Mouse (Mus musculus) heart, postnatal 0 days (tissue): ENCODE data around the gene Leng8.

Source experiments
- CTCF ChIP-seq: IDR thresholded peaks from 2 replicates; pipeline ENCODE4 v1.5.1; 2016; ENCODE audit warnings: antibody characterized with exemption, control low read depth, low read depth
- EP300 ChIP-seq: IDR thresholded peaks from 2 replicates; pipeline ENCODE4 v1.6.1; 2016; ENCODE audit warnings: antibody characterized with exemption, low read depth

DNA sequence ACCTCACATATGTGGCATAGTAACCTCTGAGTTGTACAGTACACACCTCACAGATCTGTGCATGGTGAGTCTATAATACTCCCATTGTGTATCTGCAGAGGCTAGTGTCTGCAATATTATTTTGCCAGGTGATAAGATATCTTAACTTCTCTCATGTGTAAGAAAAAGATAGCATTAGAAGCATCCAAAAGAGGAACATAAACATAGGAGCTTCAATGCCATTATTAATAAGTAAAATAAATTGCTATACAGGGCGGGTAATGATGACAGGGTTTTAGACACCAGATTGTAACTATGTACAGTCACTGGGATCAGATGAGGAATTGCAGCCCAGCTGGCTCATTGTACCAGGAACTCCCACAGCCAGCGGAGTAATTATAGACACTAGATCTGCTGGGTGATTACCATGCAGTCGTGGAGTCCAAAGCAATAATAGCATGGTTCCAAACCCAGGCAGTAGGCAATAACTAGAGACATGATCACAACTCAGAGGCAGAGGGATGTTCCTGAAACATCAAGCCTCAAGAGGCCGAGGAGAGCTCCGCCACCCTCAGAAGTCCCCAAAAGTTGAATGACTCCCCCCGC, 48.9 kb upstream of the Leng8 start:
- TF ChIP-seq CTCF, result no peak
- no peak for TF ChIP-seq EP300
